Mouse (Mus musculus) liver, postnatal 0 days (tissue): ENCODE measurements around the gene Chac1. TPM values are rescaled to one million over a fixed set of nuclear protein-coding genes. Genes with fewer than 3 reads are reported as not detected.

Experiments
- ATAC-seq: fragments of 200-750 bp; cut with Nextera tagmentation; 2 replicates; pipeline ENCODE4 v1.8.0; 2017; ENCODE audit warnings: mild to moderate bottlenecking, moderate library complexity
- DNase-seq: peaks from one replicate; pipeline ENCODE4 v3.0.0-alpha.2; 2016
- H3K27ac ChIP-seq: fragments of 300-500 bp; sonication (generic); 2 replicates; pipeline ENCODE4 v1.5.1; 2014; ENCODE audit warnings: antibody characterized with exemption, moderate library complexity, mild to moderate bottlenecking, low read depth
- H3K27me3 ChIP-seq: fragments of 300-500 bp; sonication (generic); 2 replicates; pipeline ENCODE4 v1.6.1; 2014; ENCODE audit warnings: low read length, control low read depth, mixed read lengths; ENCODE audit not compliant: insufficient read depth
- H3K36me3 ChIP-seq: fragments of 300-500 bp; sonication (generic); replicated peaks from 2 replicates; pipeline ENCODE4 v1.6.1; 2014; ENCODE audit warnings: mild to moderate bottlenecking, control low read depth, low read length, moderate library complexity, mixed read lengths; ENCODE audit not compliant: insufficient read depth
- H3K4me1 ChIP-seq: fragments of 300-500 bp; sonication (generic); 2 replicates; pipeline ENCODE4 v1.6.1; 2014; ENCODE audit warnings: antibody characterized with exemption, mild to moderate bottlenecking, control low read depth; ENCODE audit not compliant: insufficient read depth
- H3K4me2 ChIP-seq: fragments of 300-500 bp; sonication (generic); 2 replicates; pipeline ENCODE4 v1.6.1; 2014; ENCODE audit warnings: low read depth, mild to moderate bottlenecking, low read length, moderate library complexity, mixed read lengths
- H3K4me3 ChIP-seq: fragments of 300-500 bp; sonication (generic); 2 replicates; pipeline ENCODE4 v1.5.1; 2014; ENCODE audit warnings: low read depth, low read length
- H3K9ac ChIP-seq: fragments of 300-500 bp; sonication (generic); replicated peaks from 2 replicates; pipeline ENCODE4 v1.6.1; 2014; ENCODE audit warnings: mild to moderate bottlenecking, moderate library complexity
- H3K9me3 ChIP-seq: fragments of 300-500 bp; sonication (generic); 2 replicates; pipeline ENCODE4 v1.6.1; 2016; ENCODE audit warnings: mild to moderate bottlenecking, control low read depth, low read length, mixed read lengths
- CTCF ChIP-seq: sonication (generic); IDR thresholded peaks from 2 replicates; pipeline ENCODE4 v1.5.1; 2016; ENCODE audit warnings: antibody characterized with exemption, low read depth
- EP300 ChIP-seq: IDR thresholded peaks from 2 replicates; pipeline ENCODE4 v1.6.1; 2016; ENCODE audit warnings: antibody characterized with exemption, low read depth, mild to moderate bottlenecking
- WGBS: fragments of 180-500 bp; shearing (Covaris S2); extraction: QIAGEN DNeasy Blood & Tissue Kit; methylation state at CpG from one replicate; pipeline ENCODE4 v1.1.7; 2014; ENCODE audit not compliant: insufficient replicate concordance; 5-methylcytosine and 5-hydroxymethylcytosine counted together
- polyA plus RNA-seq: library from polyadenylated mRNA; unstranded; fragments of >200 nt; fragmentation: Nextera tagmentation; extraction: Ambion mirVana; gene quantifications from 2 replicates; pipeline ENCODE4 v1.2.1, GENCODE M21; 2015

Chac1 gene
- polyA plus RNA-seq, 1 experiment from 2014 or later, result 0.35 TPM

GRCm38 (mm10) chr2:119313780-119314479, 37.1 kb upstream of the Chac1 start:
- H3K4me3 ChIP-seq, result no peak overlapping the region
- H3K4me1 ChIP-seq, result peaks cover 13% of the 10 kb centered on the region
- H3K9me3 ChIP-seq, result peaks cover 4% of the 10 kb centered on the region; the same call in 1 of the 2 replicates
- H3K36me3 ChIP-seq, result no peaks in the 10 kb centered on the region
- ATAC-seq (no peak), DNase-seq (peak; percentile 13)
- WGBS, result 50% methylated on average over 10 of the region's 10 CpGs
- no peaks in the 10 kb centered on the region for H3K27me3 ChIP-seq
- TF ChIP-seq CTCF (no peak), EP300 (no peak)
- no peak overlapping the region for H3K4me2 ChIP-seq
- 0 out of 2 replicates have a peak overlapping the region, but pooled peaks have one; percentile 22 for H3K27ac ChIP-seq
- no peak overlapping the region for H3K9ac ChIP-seq

GRCm38 (mm10) chr2:119314742-119315310, 36.2 kb upstream of the Chac1 start:
- H3K4me2 ChIP-seq, result no peak overlapping the region
- 72% methylated on average over 12 of the region's 12 CpGs for WGBS
- DNase-seq (no peak), ATAC-seq (no peak)
- H3K4me1 ChIP-seq, result peaks cover 13% of the 10 kb centered on the region
- H3K27ac ChIP-seq, result 0 out of 2 replicates have a peak overlapping the region, but pooled peaks have one; percentile 22
- TF ChIP-seq EP300, result no peak
- TF ChIP-seq CTCF, result no peak
- peaks cover 4% of the 10 kb centered on the region; the same call in 1 of the 2 replicates for H3K9me3 ChIP-seq
- H3K27me3 ChIP-seq, result no peaks in the 10 kb centered on the region
- no peak overlapping the region for H3K9ac ChIP-seq
- H3K4me3 ChIP-seq, result no peak overlapping the region
- no peaks in the 10 kb centered on the region for H3K36me3 ChIP-seq

GRCm38 (mm10) chr2:119318043-119318710, 32.9 kb upstream of the Chac1 start:
- no peak overlapping the region for H3K27ac ChIP-seq
- no peak for DNase-seq
- H3K9ac ChIP-seq, result no peak overlapping the region
- H3K36me3 ChIP-seq, result no peaks in the 10 kb centered on the region
- H3K4me1 ChIP-seq, result peaks cover 37% of the 10 kb centered on the region
- H3K4me2 ChIP-seq, result no peak overlapping the region
- no peak overlapping the region for H3K4me3 ChIP-seq
- H3K27me3 ChIP-seq, result peaks cover 29% of the 10 kb centered on the region
- H3K9me3 ChIP-seq, result peaks cover 4% of the 10 kb centered on the region; the same call in 1 of the 2 replicates
- no peak for ATAC-seq
- 47% methylated on average over 3 of the region's 3 CpGs for WGBS
- TF ChIP-seq EP300, result no peak
- TF ChIP-seq CTCF, result no peak

GRCm38 (mm10) chr2:119320571-119320970, 30.5 kb upstream of the Chac1 start:
- Histone ChIP-seq H3K4me1 (peaks cover 51% of the 10 kb centered on the region), H3K9ac (no peak overlapping the region), H3K27me3 (peaks cover 53% of the 10 kb centered on the region), H3K27ac (0 out of 2 replicates have a peak overlapping the region, but pooled peaks have one; percentile 0), H3K9me3 (peaks cover 4% of the 10 kb centered on the region; the same call in 1 of the 2 replicates), H3K4me2 (no peak overlapping the region), H3K36me3 (no peaks in the 10 kb centered on the region), H3K4me3 (no peak overlapping the region)
- 39% methylated on average over 8 of the region's 8 CpGs for WGBS
- no peak for TF ChIP-seq CTCF
- TF ChIP-seq EP300, result 0 out of 2 replicates have a peak, but pooled peaks have one; percentile 7
- ATAC-seq (peak; percentile 51), DNase-seq (no peak)

GRCm38 (mm10) chr2:119321771-119322586, 29.1 kb upstream of the Chac1 start:
- Histone ChIP-seq H3K9me3 (no peaks in the 10 kb centered on the region), H3K4me3 (peak overlapping the region; percentile 36), H3K27me3 (peaks cover 67% of the 10 kb centered on the region), H3K36me3 (no peaks in the 10 kb centered on the region), H3K4me2 (peak overlapping the region; percentile 67), H3K27ac (no peak overlapping the region), H3K9ac (0 out of 2 replicates have a peak overlapping the region, but pooled peaks have one; percentile 7), H3K4me1 (peaks cover 64% of the 10 kb centered on the region)
- no peak for TF ChIP-seq EP300
- no peak for TF ChIP-seq CTCF
- 5% methylated on average over 48 of the region's 48 CpGs for WGBS
- ATAC-seq (no peak), DNase-seq (no peak)
